Mouse (Mus musculus) thymus, postnatal 4 days (tissue): ENCODE data around the gene Ankzf1.
A peak's percentile ranks its signal among the peaks of the same experiment; 100 is the strongest.

Experiments used
- DNase-seq: peaks from one replicate; pipeline ENCODE4 v3.0.0; 2021

The Ankzf1 gene

DNA sequence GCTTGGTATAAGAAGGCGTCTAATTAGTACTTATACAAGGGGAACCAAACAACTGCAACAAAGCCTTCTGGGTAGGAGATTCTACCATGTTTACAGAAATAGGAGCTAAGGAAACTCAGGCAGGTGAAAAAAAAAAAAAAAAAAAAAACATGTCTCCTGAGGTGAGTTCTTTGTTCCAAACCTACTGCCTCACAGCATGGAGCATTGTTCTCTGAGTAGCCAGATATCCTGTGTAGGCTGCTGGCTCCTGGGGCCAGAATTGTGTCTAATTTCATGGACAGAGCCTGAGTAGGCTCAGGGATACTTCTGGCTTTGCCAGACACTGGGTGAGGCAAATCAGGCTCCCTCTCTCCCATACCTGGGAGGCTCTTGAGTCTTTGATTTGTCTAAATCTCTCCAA, 35.7 kb downstream of the Ankzf1 start:
- no peak for DNase-seq

- no peak for DNase-seq
These were observed 37.2 kb downstream of the Ankzf1 start for GRCm38 (mm10) chr1:75229158-75229557.

DNA sequence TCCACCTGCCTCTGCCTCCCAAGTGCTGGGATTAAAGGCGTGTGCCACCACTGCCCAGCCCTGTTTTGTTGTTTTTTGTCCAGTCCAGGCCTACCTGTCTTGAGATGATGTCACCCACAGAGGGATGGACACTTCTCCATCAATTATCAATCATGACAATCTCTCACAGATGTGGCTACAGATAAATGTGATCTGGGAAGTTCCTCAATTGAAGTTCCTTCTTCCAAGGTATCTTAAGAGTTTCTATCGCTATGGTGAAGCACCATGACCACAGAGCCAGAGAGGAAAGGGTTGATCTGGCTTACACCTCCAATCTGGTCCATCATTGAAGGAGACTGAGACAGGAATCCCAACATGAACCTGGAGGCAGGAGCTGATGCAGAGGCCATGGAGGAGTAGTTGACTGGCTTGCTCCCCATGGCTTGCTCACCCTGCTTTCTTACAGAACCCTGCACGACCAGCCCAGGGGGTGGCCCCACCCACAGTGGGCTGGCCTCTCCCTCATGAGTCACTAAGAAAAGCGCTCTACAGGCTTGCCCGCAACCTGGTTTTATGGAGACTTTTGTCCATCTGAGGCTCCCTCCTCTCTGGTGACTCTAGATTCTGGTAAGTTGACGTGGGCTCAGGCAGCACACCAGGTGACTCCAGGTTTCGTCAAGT, 38.5 kb downstream of the Ankzf1 start:
- no peak for DNase-seq

DNA sequence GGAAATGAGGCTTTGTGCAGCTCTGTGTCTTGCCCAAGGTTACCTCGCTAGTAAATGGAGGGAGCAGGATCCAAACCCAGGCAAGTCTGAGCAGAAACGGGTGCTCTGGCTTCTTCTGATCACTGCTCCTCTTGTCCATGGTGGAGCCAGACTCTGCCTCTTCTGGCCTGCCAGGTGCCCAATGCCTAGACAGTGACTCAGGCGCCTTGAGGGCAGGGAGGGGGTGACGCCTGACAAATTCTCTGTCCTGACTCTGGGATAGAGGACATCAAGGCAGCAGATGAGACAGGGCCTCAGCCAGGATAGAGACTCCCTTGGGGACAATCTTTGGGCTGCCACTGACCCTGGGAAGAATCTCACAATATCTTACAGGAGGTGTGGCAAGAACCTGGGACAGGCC, 39.3 kb downstream of the Ankzf1 start:
- DNase-seq: no peak

GRCm38 (mm10) chr1:75231664-75232152, 39.8 kb downstream of the Ankzf1 start, which contains the start of gene A630095N17Rik:
Gene A630095N17Rik, minus strand, starts transcription at chr1:75232102.
- DNase-seq: no peak

GRCm38 (mm10) chr1:75232489-75232888, 40.5 kb downstream of the Ankzf1 start:
- peak; percentile 42 for DNase-seq

DNA sequence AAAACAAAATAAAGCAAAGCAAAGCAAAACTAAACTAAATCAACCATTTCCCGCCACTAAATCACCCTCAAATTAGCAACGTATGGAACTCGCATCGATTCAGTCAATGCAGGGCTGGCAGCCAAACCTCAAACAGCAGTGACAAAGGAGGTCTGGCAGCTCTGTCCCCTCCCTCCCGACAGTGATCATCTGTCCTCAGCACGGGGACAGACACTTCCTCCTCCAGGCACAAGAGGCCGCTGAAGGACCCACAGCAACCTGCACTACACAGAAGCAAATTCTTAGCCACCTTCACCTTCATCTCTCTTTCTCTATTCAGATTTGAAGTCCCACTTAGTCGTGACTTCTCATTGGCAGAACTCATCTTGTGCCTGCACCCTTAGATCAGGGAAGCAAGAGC, 42.7 kb downstream of the Ankzf1 start:
- peak; percentile 78 for DNase-seq

DNA sequence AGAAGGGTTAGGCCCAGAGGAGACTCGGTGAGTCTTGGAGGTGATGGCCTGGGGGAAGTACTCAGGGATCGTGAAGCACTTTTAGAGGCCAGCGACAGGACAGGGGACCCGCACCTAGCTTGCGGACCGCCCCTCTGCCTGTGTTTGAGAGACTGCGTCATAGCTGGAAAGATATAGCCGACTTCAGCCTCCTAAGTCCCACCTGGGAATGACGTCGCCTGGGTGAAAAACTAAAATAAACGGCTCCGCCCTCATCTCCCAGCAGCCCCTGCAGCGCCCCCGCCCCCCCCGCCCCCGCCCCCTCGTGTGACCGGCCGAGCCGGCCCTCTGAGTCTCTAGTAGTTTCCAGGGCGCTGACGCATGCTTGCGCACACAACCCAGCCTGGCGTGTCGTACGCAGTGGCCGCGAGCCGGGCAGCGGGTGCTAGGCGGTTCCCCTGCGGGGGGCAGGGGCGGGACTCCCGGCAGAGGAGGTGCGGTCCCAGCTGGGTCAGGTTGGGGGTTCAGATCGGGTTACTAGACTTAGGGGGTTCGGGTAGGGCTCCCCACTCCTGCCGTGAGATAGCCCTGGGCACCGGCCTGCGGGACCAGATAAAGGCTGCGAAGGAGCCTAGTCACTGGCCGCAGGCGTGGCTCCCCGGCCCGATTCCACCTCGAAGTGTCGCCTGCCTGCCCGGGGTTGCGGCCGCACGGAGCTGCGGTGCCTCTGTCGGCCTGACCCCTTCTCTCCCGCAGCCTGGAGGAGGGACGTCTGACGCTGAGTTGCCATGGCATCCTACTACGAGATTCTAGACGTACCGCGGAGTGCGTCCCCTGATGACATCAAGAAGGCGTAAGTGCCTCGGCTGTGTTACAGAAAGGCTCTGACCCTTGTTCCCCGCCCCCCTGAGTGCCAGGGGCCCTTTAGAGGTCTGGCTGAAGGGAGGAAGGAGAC, 44.4 kb downstream of the Ankzf1 start, which contains the start of gene Dnajb2:
Dnajb2 (plus strand) TSS at position 290 of the 934 bp plus-strand sequence.
- DNase-seq: peak; percentile 75

DNA sequence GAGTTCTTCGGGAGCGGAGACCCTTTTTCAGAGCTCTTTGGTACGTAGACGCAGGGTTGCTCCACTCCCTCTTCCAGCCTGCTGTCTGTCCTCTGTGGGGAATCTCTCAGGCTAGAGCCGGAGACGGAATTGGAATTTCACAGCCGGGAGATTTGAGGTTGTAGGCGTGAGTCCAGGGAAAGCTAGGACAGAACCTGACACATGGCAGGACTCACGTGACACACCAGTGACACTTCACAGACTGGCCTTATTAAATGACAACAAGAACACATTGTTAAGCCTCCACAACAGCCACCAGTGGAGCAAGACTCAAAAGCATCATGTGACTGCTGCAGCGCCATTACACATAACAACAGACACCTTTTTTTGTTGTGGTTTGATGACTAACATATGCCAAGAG, 47.6 kb downstream of the Ankzf1 start:
- DNase-seq: no peak

DNA sequence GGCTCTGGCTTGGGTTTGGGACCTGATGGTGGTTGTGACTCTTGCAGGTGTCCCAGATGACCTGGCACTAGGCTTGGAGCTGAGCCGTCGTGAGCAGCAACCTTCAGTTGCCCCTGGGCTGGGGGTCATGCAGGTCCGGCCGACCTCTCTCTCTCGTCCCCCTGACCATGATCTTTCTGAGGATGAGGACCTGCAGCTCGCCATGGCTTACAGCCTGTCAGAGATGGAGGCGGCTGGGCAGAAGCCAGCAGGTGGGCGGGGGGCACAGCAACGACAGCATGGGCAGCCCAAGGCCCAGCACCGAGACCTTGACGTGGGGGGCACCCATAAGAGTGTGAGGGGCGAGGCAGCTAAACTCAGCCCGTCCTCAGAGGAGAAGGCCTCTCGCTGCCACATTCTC, 51.5 kb downstream of the Ankzf1 start:
- no peak for DNase-seq

DNA sequence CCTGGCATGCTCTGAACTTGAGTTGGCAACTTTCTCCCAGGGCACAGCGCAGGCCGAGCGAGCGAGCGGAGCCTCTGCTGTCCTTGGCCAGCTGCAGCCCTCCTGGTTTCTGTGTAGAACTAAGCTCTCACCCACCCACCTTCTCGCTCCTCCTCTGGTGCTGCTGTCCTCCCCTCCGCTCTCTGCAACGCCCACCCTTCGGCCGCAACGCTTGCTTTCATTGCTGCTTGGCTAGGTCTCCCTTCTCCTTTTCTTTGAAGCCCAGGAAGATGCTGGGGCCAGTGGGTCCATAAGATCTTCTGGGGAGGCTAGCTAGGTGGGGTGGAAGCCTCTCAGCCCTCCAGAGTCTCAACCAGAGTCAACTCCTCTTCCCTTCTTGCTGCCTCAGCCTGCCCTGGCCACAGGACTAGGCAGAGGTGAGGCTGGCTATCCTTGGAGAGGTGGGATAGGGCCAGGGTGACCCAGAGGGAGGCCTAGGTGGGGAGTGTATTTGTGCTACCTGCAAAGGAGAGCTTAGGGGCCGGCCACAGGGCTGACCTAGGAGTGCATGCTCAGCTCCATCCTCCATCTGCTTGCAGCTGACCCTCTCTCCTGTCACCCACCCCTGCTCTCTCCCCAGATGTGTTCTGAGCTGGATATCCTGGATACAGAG, 52.4 kb downstream of the Ankzf1 start:
- DNase-seq: no peak

GRCm38 (mm10) chr1:75244836-75245235, 52.9 kb downstream of the Ankzf1 start:
- DNase-seq: peak; percentile 53

- DNase-seq: no peak
These were observed 55.4 kb downstream of the Ankzf1 start for GRCm38 (mm10) chr1:75247071-75247930.

DNA sequence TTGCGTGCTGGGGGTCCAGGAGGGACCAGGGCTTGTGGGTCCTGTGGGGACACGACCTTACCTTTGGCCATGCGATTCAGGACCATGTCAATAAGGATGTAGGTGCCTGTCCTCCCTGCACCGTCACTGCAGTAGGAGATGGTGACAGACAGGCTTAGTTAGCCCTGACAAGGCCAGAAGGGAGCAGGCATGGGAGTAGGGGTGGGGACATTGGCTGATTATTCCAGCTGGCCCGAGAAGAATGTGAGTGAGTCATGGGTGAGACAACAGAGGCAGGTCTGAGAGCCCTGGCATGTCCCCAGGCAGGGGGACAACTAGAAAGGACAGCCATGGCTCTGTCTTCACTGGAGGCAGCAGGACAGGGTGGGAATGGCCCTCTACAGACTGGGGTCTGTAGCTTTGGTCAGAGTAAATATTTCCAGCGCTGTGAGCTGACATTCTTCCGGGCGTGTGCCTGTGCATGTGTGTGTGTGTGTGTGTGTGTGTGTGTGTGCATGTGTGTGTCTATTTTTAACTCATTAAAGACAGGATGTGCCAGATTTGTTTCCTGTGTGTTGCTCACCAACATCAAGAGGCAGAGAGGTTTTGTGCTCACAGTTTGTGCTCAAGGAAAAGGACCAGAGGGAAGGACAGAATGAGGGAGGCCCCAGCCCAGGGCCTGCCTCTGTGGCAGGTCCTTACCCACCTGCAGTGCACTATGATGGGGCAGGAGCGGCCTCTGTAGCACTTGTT, 56.3 kb downstream of the Ankzf1 start:
- no peak for DNase-seq
